In genomic region chr10:65124940-65125610, GRCm38 (mm10) we compare ENCODE assay signal across 17 mouse cellular contexts.
"Had no signal": no experiment of that assay in that cellular context is flagged by ENCODE, and none has a peak within 500 bp of the region (broad histone marks: within the 10 kb centered on the region; RNA-seq: fewer than 3 reads in every experiment).

No protein-coding gene starts in this region.

- H3K27ac ChIP-seq: liver, embryonic 13.5 days; midbrain, embryonic 10.5 days; midbrain, embryonic 13.5 days; neural tube, embryonic 12.5 days; neural tube, embryonic 15.5 days; stomach, postnatal 0 days had no signal

- H3K9me3 ChIP-seq: liver, embryonic 13.5 days; megakaryocyte, embryonic 14.5 days; midbrain, embryonic 10.5 days; midbrain, embryonic 13.5 days; neural tube, embryonic 12.5 days; neural tube, embryonic 15.5 days had no signal

- H3K27me3 ChIP-seq: liver, embryonic 13.5 days; megakaryocyte, embryonic 14.5 days; midbrain, embryonic 13.5 days; neural tube, embryonic 12.5 days; neural tube, embryonic 15.5 days had no signal

- H3K9ac ChIP-seq: liver, embryonic 13.5 days; lung, embryonic 14.5 days; midbrain, embryonic 13.5 days; neural tube, embryonic 12.5 days; neural tube, embryonic 15.5 days had no signal

- H3K36me3 ChIP-seq: liver, embryonic 13.5 days; midbrain, embryonic 10.5 days; midbrain, embryonic 13.5 days; neural tube, embryonic 12.5 days; neural tube, embryonic 15.5 days had no signal

- H3K4me3 ChIP-seq: liver, embryonic 13.5 days; megakaryocyte, embryonic 14.5 days; midbrain, embryonic 10.5 days; midbrain, embryonic 13.5 days; neural tube, embryonic 12.5 days; neural tube, embryonic 15.5 days had no signal

- H3K4me1 ChIP-seq: liver, embryonic 13.5 days; megakaryocyte, embryonic 14.5 days; midbrain, embryonic 10.5 days; midbrain, embryonic 13.5 days; neural tube, embryonic 12.5 days; neural tube, embryonic 15.5 days had no signal

- DNase-seq: kidney, adult 9 months; kidney, postnatal 14 days; kidney, postnatal 4 days; liver, embryonic 13.5 days; lung, embryonic 14.5 days; lung, postnatal 36 days; right cerebral cortex, adult 18-20 months; right cerebral cortex, postnatal 14 days; right cerebral cortex, postnatal 4 days; thymus, postnatal 36 days had no signal

- ATAC-seq: lung, postnatal 0 days; midbrain, embryonic 13.5 days had no signal

- H3K4me2 ChIP-seq: liver, embryonic 13.5 days; lung, embryonic 14.5 days; midbrain, embryonic 13.5 days; neural tube, embryonic 12.5 days; neural tube, embryonic 15.5 days had no signal
